ENCODE assay signal across 18 mouse cellular contexts in genomic region chr19:15963011-15963695, GRCm38 (mm10). TPM values are rescaled to one million over a fixed set of nuclear protein-coding genes. Genes with fewer than 3 reads are reported as not detected.
DNase-seq lines count a peak whose midpoint lies in the region; ATAC-seq and TF ChIP-seq lines count a peak whose summit lies in the region.
"Had no signal": no experiment of that assay in that cellular context is flagged by ENCODE, and none has a peak within 500 bp of the region (broad histone marks: within the 10 kb centered on the region; RNA-seq: fewer than 3 reads in every experiment).

No protein-coding gene starts in this region.

- H3K27ac ChIP-seq in forebrain, embryonic 14.5 days (ENCODE audit: low read depth, low read length): no peak overlapping the region
- no peak overlapping the region for H3K27ac ChIP-seq in forebrain, embryonic 15.5 days (replicated peaks)
- H3K27ac ChIP-seq in left cerebral cortex, adult 2 months: no peak overlapping the region
- H3K27ac ChIP-seq: embryonic facial prominence, embryonic 12.5 days; hindbrain, embryonic 14.5 days; limb, embryonic 10.5 days; liver, embryonic 13.5 days; neural tube, embryonic 12.5 days had no signal

- H3K27me3 ChIP-seq in forebrain, embryonic 14.5 days (replicated peaks; ENCODE audit: control insufficient read depth, insufficient read depth, low read length): no peaks in the 10 kb centered on the region
- no peaks in the 10 kb centered on the region for H3K27me3 ChIP-seq in forebrain, embryonic 15.5 days
- H3K27me3 ChIP-seq: CH12.LX; embryonic facial prominence, embryonic 12.5 days; heart, embryonic 12.5 days; liver, embryonic 13.5 days; neural tube, embryonic 12.5 days had no signal

- H3K4me3 ChIP-seq in forebrain, embryonic 14.5 days (ENCODE audit: low read depth, low read length): no peak overlapping the region
- no peak overlapping the region for H3K4me3 ChIP-seq in forebrain, embryonic 15.5 days
- no peak overlapping the region for H3K4me3 ChIP-seq in left cerebral cortex, adult 2 months
- H3K4me3 ChIP-seq: embryonic facial prominence, embryonic 12.5 days; heart, embryonic 12.5 days; limb, embryonic 10.5 days; liver, embryonic 13.5 days; neural tube, embryonic 12.5 days had no signal

- intact Hi-C loops in left cerebral cortex, adult 2 months (cut with DNase I): no loop called here

- TF ChIP-seq CTCF in left cerebral cortex, adult 2 months (IDR thresholded peaks at IDR 0.05): peak; percentile 30

- no peaks in the 10 kb centered on the region for H3K4me1 ChIP-seq in forebrain, embryonic 14.5 days (ENCODE audit: control insufficient read depth, insufficient read depth, low read length)
- H3K4me1 ChIP-seq in forebrain, embryonic 15.5 days: no peaks in the 10 kb centered on the region
- H3K4me1 ChIP-seq: embryonic facial prominence, embryonic 12.5 days; heart, embryonic 12.5 days; limb, embryonic 10.5 days; liver, embryonic 13.5 days; neural tube, embryonic 12.5 days had no signal

- no peaks in the 10 kb centered on the region for H3K9me3 ChIP-seq in forebrain, embryonic 14.5 days (replicated peaks; ENCODE audit: control insufficient read depth, low read length)
- no peaks in the 10 kb centered on the region for H3K9me3 ChIP-seq in forebrain, embryonic 15.5 days
- H3K9me3 ChIP-seq: embryonic facial prominence, embryonic 12.5 days; heart, embryonic 12.5 days; limb, embryonic 10.5 days; liver, embryonic 13.5 days; neural tube, embryonic 12.5 days had no signal

- no peak overlapping the region for H3K9ac ChIP-seq in forebrain, embryonic 14.5 days (ENCODE audit: low read length)
- H3K9ac ChIP-seq in forebrain, embryonic 15.5 days (replicated peaks): no peak overlapping the region
- H3K9ac ChIP-seq: embryonic facial prominence, embryonic 12.5 days; heart, embryonic 12.5 days; hindbrain, embryonic 14.5 days; liver, embryonic 13.5 days; neural tube, embryonic 12.5 days had no signal

- H3K4me2 ChIP-seq in forebrain, embryonic 14.5 days (ENCODE audit: low read length): no peak overlapping the region
- H3K4me2 ChIP-seq in forebrain, embryonic 15.5 days (replicated peaks): no peak overlapping the region
- H3K4me2 ChIP-seq: embryonic facial prominence, embryonic 12.5 days; heart, embryonic 12.5 days; hindbrain, embryonic 14.5 days; liver, embryonic 13.5 days; neural tube, embryonic 12.5 days had no signal

- ATAC-seq in forebrain, embryonic 14.5 days: no peak
- no peak for ATAC-seq in forebrain, embryonic 15.5 days (replicated peaks)

- peaks cover 72% of the 10 kb centered on the region for H3K36me3 ChIP-seq in forebrain, embryonic 14.5 days (ENCODE audit: control insufficient read depth, insufficient read depth, low read length)
- peaks cover 44% of the 10 kb centered on the region for H3K36me3 ChIP-seq in forebrain, embryonic 15.5 days

- WGBS in forebrain, embryonic 14.5 days: 81% methylated on average over 17 of the region's 17 CpGs
- WGBS in forebrain, embryonic 15.5 days: 81% methylated on average over 17 of the region's 17 CpGs

- DNase-seq in forebrain, embryonic 14.5 days (ENCODE audit: low spot score): peak; percentile 8
- no peak for DNase-seq in left cerebral cortex, adult 2 months (ENCODE audit: extremely low spot score in 1 of 2, low spot score in 2 of 2)
- DNase-seq in left cerebral cortex, adult 8-10 months (ENCODE audit: low spot score in 2 of 2): no peak
- DNase-seq in ZHBTc4 (ENCODE audit: low read depth, low spot score): peak; percentile 64
- peak; percentile 18 for DNase-seq in fibroblast of lung, adult 2 months (ENCODE audit: low read depth)
- DNase-seq in natural killer cell, adult 2 months (ENCODE audit: low spot score in 2 of 2): no peak
- DNase-seq: cerebellum, adult 2 months; kidney, adult 18-20 months; kidney, postnatal 25 days; liver, embryonic 13.5 days; thymus, postnatal 36 days had no signal

RNA-seq across cellular contexts. Expression of gene Psat1, which starts 16.0 kb away (rescaled TPM):
- 128 and 147 TPM in 2 replicates for polyA plus RNA-seq in forebrain, embryonic 14.5 days (2014; fragmentation: Nextera tagmentation; extraction: Ambion mirVana)
- 110 and 114 TPM in 2 replicates for polyA plus RNA-seq in forebrain, embryonic 15.5 days (2015; fragmentation: Nextera tagmentation; extraction: Ambion mirVana)
- total RNA-seq in left cerebral cortex, adult 2 months (2021): 10 to 100 TPM; 94.6 to 97.5 TPM
- total RNA-seq in left cerebral cortex, adult 8-10 months (2022): 100 to 1,000 TPM; 116 to 122 (median 118) TPM

RNA-seq across cellular contexts. Expression of gene Cep78, which starts 21.6 kb away (rescaled TPM):
- polyA plus RNA-seq in forebrain, embryonic 14.5 days (2014; fragmentation: Nextera tagmentation; extraction: Ambion mirVana): 36.6 and 39.4 TPM in 2 replicates
- 36.1 and 39.0 TPM in 2 replicates for polyA plus RNA-seq in forebrain, embryonic 15.5 days (2015; fragmentation: Nextera tagmentation; extraction: Ambion mirVana)
- total RNA-seq in left cerebral cortex, adult 2 months (2021): 1 to 10 TPM; 8.9 to 9.3 TPM
- 10 to 100 TPM in 2 of 4 experiments, 1 to 10 TPM in 2; 8.8 to 10.5 (median 9.8) TPM for total RNA-seq in left cerebral cortex, adult 8-10 months (2022)

Comparison
In these comparisons a context has a peak if more than half of its experiments do, and no peak if none do; other contexts are left out.
1. DNase-seq: peak in forebrain, embryonic 14.5 days (single experiment), ZHBTc4 (single experiment) and fibroblast of lung, adult 2 months (single experiment); none in left cerebral cortex, adult 2 months (0 of 2), left cerebral cortex, adult 8-10 months (0 of 2) and natural killer cell, adult 2 months (0 of 2).